Mouse (Mus musculus) retina, embryonic 14.5 days (tissue): ENCODE measurements around the gene Smco4.
"Not testable (repeated sequence)": the region's sequence is repeated elsewhere in the genome, so short reads cannot be mapped to it uniquely, and the experiment has no call there.

Experiments used
- DNase-seq: peaks from one replicate; pipeline ENCODE4 v3.0.0-alpha.2; 2015; ENCODE audit warnings: low spot score

Gene Smco4

GRCm38 (mm10) chr9:15493235-15493924, at the start of gene Smco4:
Gene Smco4 (plus strand): TSS chr9:15493432.
- peak; percentile 80 for DNase-seq

- DNase-seq = no peak
Measured at GRCm38 (mm10) chr9:15447397-15447796, 45.8 kb upstream of the Smco4 start.

GRCm38 (mm10) chr9:15450921-15451320, 42.3 kb upstream of the Smco4 start:
- peak; percentile 2 for DNase-seq

- DNase-seq = no peak
Measured at GRCm38 (mm10) chr9:15472256-15472655, 21.0 kb upstream of the Smco4 start.

- no peak for DNase-seq
Measured at GRCm38 (mm10) chr9:15473206-15473605, 20.0 kb upstream of the Smco4 start.

GRCm38 (mm10) chr9:15477556-15477955, 15.7 kb upstream of the Smco4 start:
- DNase-seq = no peak

GRCm38 (mm10) chr9:15487682-15488424, 5.4 kb upstream of the Smco4 start:
- no peak for DNase-seq

GRCm38 (mm10) chr9:15489293-15489692, 3.9 kb upstream of the Smco4 start:
- no peak for DNase-seq

GRCm38 (mm10) chr9:15490331-15491100, 2.7 kb upstream of the Smco4 start:
- DNase-seq = no peak

GRCm38 (mm10) chr9:15491686-15492085, 1.5 kb upstream of the Smco4 start:
- no peak for DNase-seq

GRCm38 (mm10) chr9:15492401-15492800, 831 bp upstream of the Smco4 start:
- no peak for DNase-seq

GRCm38 (mm10) chr9:15493925-15494558, 810 bp downstream of the Smco4 start:
- peak; percentile 68 for DNase-seq

- not testable (repeated sequence) for DNase-seq
Measured at GRCm38 (mm10) chr9:15495281-15495680, 2.0 kb downstream of the Smco4 start.

- DNase-seq = peak; percentile 53
Measured at GRCm38 (mm10) chr9:15495921-15496577, 2.8 kb downstream of the Smco4 start.

- DNase-seq = no peak
Measured at GRCm38 (mm10) chr9:15500025-15500424, 6.8 kb downstream of the Smco4 start.

- no peak for DNase-seq
Measured at GRCm38 (mm10) chr9:15501319-15502256, 8.4 kb downstream of the Smco4 start.

- DNase-seq = no peak
Measured at GRCm38 (mm10) chr9:15502476-15502875, 9.2 kb downstream of the Smco4 start.

- DNase-seq = no peak
Measured at GRCm38 (mm10) chr9:15503307-15503706, 10.1 kb downstream of the Smco4 start.

- DNase-seq = no peak
Measured at GRCm38 (mm10) chr9:15503827-15504226, 10.6 kb downstream of the Smco4 start.

- no peak for DNase-seq
Measured at GRCm38 (mm10) chr9:15505288-15505687, 12.1 kb downstream of the Smco4 start.

- no peak for DNase-seq
Measured at GRCm38 (mm10) chr9:15506863-15507262, 13.6 kb downstream of the Smco4 start.
